In genomic region chr10:71347509-71347949, GRCm38 (mm10) we compare ENCODE assay signal across 8 mouse cellular contexts. TPM values are rescaled to one million over a fixed set of nuclear protein-coding genes. Genes with fewer than 3 reads are reported as not detected.
DNase-seq lines count a peak whose midpoint lies in the region; ATAC-seq lines count a peak whose summit lies in the region.

Gene Ipmk (plus strand): TSS chr10:71347763.

- H3K9me3 ChIP-seq in heart, embryonic 13.5 days, result no peaks in the 10 kb centered on the region
- no peaks in the 10 kb centered on the region for H3K9me3 ChIP-seq in liver, embryonic 12.5 days (replicated peaks)
- H3K9me3 ChIP-seq in stomach, embryonic 15.5 days, result no peaks in the 10 kb centered on the region

- ATAC-seq in erythroid progenitor cell, adult 5-6 weeks (replicated peaks; ENCODE audit: low FRiP score, poor library complexity, severe bottlenecking), result peak; percentile 78
- peak; percentile 86 for ATAC-seq in heart, embryonic 13.5 days (ENCODE audit: extremely low read depth, insufficient number of reproducible peaks, low FRiP score, low TSS enrichment)
- peak; percentile 91 for ATAC-seq in liver, embryonic 12.5 days
- peak; percentile 89 for ATAC-seq in stomach, embryonic 15.5 days (ENCODE audit: insufficient read depth, low FRiP score, low read depth)

- no peaks in the 10 kb centered on the region for H3K27me3 ChIP-seq in heart, embryonic 13.5 days (replicated peaks)
- no peaks in the 10 kb centered on the region for H3K27me3 ChIP-seq in liver, embryonic 12.5 days (replicated peaks)
- H3K27me3 ChIP-seq in stomach, embryonic 15.5 days (replicated peaks), result no peaks in the 10 kb centered on the region

- DNase-seq in CD4-positive helper T cell, adult 2 months (ENCODE audit: low read depth, low spot score), result peak; percentile 94
- DNase-seq in brain, embryonic 18.5 days (ENCODE audit: low read depth, low spot score), result peak; percentile 88
- peak; percentile 100 for DNase-seq in kidney, postnatal 10 days
- DNase-seq in natural killer cell, adult 2 months (ENCODE audit: low spot score in 2 of 2), result peak; percentile 95 to 97

- peak within 1 kb of the TSS; percentile 94 for H3K9ac ChIP-seq in heart, embryonic 13.5 days
- peak within 1 kb of the TSS; percentile 93 for H3K9ac ChIP-seq in liver, embryonic 12.5 days
- H3K9ac ChIP-seq in stomach, embryonic 15.5 days, result peak within 1 kb of the TSS; percentile 87

- under 1% methylated on average over 38 of the region's 49 CpGs for WGBS in heart, embryonic 13.5 days
- WGBS in liver, embryonic 12.5 days (ENCODE audit: insufficient replicate concordance), result under 1% methylated on average over 49 of the region's 49 CpGs
- WGBS in stomach, embryonic 15.5 days, result 1% methylated on average over 46 of the region's 49 CpGs

- H3K4me1 ChIP-seq in heart, embryonic 13.5 days, result peaks cover 37% of the 10 kb centered on the region
- H3K4me1 ChIP-seq in liver, embryonic 12.5 days, result peaks cover 59% of the 10 kb centered on the region
- H3K4me1 ChIP-seq in stomach, embryonic 15.5 days, result peaks cover 19% of the 10 kb centered on the region

- H3K36me3 ChIP-seq in heart, embryonic 13.5 days, result 0 out of 2 replicates have a peak, but pooled peaks cover 6% of the 10 kb centered on the region
- H3K36me3 ChIP-seq in liver, embryonic 12.5 days, result peaks cover 21% of the 10 kb centered on the region
- peaks cover 8% of the 10 kb centered on the region; the same call in 1 of the 2 replicates for H3K36me3 ChIP-seq in stomach, embryonic 15.5 days

- peak within 1 kb of the TSS; percentile 85 for H3K27ac ChIP-seq in heart, embryonic 13.5 days (replicated peaks)
- H3K27ac ChIP-seq in liver, embryonic 12.5 days, result peak within 1 kb of the TSS; percentile 89
- peak within 1 kb of the TSS; percentile 89 for H3K27ac ChIP-seq in stomach, embryonic 15.5 days

- peak within 1 kb of the TSS; percentile 96 for H3K4me2 ChIP-seq in heart, embryonic 13.5 days
- peak within 1 kb of the TSS; percentile 92 for H3K4me2 ChIP-seq in liver, embryonic 12.5 days
- peak within 1 kb of the TSS; percentile 92 for H3K4me2 ChIP-seq in stomach, embryonic 15.5 days

- peak within 1 kb of the TSS; percentile 92 for H3K4me3 ChIP-seq in heart, embryonic 13.5 days
- peak within 1 kb of the TSS; percentile 91 for H3K4me3 ChIP-seq in liver, embryonic 12.5 days
- peak within 1 kb of the TSS; percentile 91 for H3K4me3 ChIP-seq in stomach, embryonic 15.5 days (replicated peaks)

RNA-seq across cellular contexts. Expression of gene Ipmk, which starts in this region (rescaled TPM):
- total RNA-seq in erythroid progenitor cell, adult 5-6 weeks (2015; ENCODE audit: low replicate concordance), result 23.5 and 35.0 TPM in 2 replicates
- total RNA-seq in erythroid progenitor cell, adult 5-6 weeks (2017; ENCODE audit: low replicate concordance), result 16.9 and 22.6 TPM in 2 replicates
- 5.6 and 6.2 TPM in 2 replicates for polyA plus RNA-seq in heart, embryonic 13.5 days (2015; fragmentation: Nextera tagmentation; extraction: Ambion mirVana)
- 13.9 and 14.9 TPM in 2 replicates for polyA plus RNA-seq in liver, embryonic 12.5 days (2016; fragmentation: Nextera tagmentation; extraction: Ambion mirVana)
- polyA plus RNA-seq in stomach, embryonic 15.5 days (2015; fragmentation: Nextera tagmentation; extraction: Ambion mirVana), result 13.5 and 14.6 TPM in 2 replicates

Comparison
In these comparisons a context has a peak if more than half of its experiments do, and no peak if none do; other contexts are left out.
1. Peak in every context shown above with its lines: DNase-seq, ATAC-seq, H3K4me3 ChIP-seq and H3K27ac ChIP-seq.